Mouse (Mus musculus) hindbrain, embryonic 13.5 days (tissue): ENCODE measurements around the gene Stard3. TPM values are rescaled to one million over a fixed set of nuclear protein-coding genes. Genes with fewer than 3 reads are reported as not detected.
A peak's percentile ranks its signal among the peaks of the same experiment; 100 is the strongest.

ENCODE experiments used
- ATAC-seq: fragments of 200-750 bp; cut with Nextera tagmentation; 2 replicates; pipeline ENCODE4 v1.8.0; 2017; ENCODE audit warnings: moderate TSS enrichment; ENCODE audit not compliant: low FRiP score
- H3K27ac ChIP-seq: fragments of 300-500 bp; sonication (generic); 2 replicates; pipeline ENCODE4 v1.5.1; 2015; ENCODE audit warnings: inconsistent platforms, mild to moderate bottlenecking, moderate library complexity
- H3K27me3 ChIP-seq: fragments of 300-500 bp; sonication (generic); 2 replicates; pipeline ENCODE4 v1.6.1; 2015; ENCODE audit warnings: mild to moderate bottlenecking, inconsistent platforms
- H3K36me3 ChIP-seq: fragments of 300-500 bp; sonication (generic); 2 replicates; pipeline ENCODE4 v1.6.1; 2015; ENCODE audit warnings: mild to moderate bottlenecking, inconsistent platforms
- H3K4me1 ChIP-seq: fragments of 300-500 bp; sonication (generic); replicated peaks from 2 replicates; pipeline ENCODE4 v1.6.1; 2015; ENCODE audit warnings: inconsistent platforms
- H3K4me2 ChIP-seq: fragments of 300-500 bp; sonication (generic); 2 replicates; pipeline ENCODE4 v1.6.1; 2015; ENCODE audit warnings: inconsistent platforms, mild to moderate bottlenecking, moderate library complexity
- H3K4me3 ChIP-seq: fragments of 300-500 bp; sonication (generic); 2 replicates; pipeline ENCODE4 v1.5.1; 2015; ENCODE audit warnings: mild to moderate bottlenecking, inconsistent platforms
- H3K9ac ChIP-seq: fragments of 300-500 bp; sonication (generic); 2 replicates; pipeline ENCODE4 v1.6.1; 2015; ENCODE audit warnings: mild to moderate bottlenecking, inconsistent platforms
- H3K9me3 ChIP-seq: fragments of 300-500 bp; sonication (generic); 2 replicates; pipeline ENCODE4 v1.6.1; 2016; ENCODE audit warnings: inconsistent platforms
- WGBS: fragments of 180-500 bp; shearing (Covaris S2); methylation state at CpG from one replicate; pipeline ENCODE4 v1.1.7; 2015; 5-methylcytosine and 5-hydroxymethylcytosine counted together
- polyA plus RNA-seq: library from polyadenylated mRNA; unstranded; fragments of >200 nt; fragmentation: Nextera tagmentation; extraction: Ambion mirVana; gene quantifications from 2 replicates; pipeline ENCODE4 v1.2.1, GENCODE M21; 2015

The Stard3 gene
- 44.4 and 44.7 TPM in 2 replicates for polyA plus RNA-seq

DNA sequence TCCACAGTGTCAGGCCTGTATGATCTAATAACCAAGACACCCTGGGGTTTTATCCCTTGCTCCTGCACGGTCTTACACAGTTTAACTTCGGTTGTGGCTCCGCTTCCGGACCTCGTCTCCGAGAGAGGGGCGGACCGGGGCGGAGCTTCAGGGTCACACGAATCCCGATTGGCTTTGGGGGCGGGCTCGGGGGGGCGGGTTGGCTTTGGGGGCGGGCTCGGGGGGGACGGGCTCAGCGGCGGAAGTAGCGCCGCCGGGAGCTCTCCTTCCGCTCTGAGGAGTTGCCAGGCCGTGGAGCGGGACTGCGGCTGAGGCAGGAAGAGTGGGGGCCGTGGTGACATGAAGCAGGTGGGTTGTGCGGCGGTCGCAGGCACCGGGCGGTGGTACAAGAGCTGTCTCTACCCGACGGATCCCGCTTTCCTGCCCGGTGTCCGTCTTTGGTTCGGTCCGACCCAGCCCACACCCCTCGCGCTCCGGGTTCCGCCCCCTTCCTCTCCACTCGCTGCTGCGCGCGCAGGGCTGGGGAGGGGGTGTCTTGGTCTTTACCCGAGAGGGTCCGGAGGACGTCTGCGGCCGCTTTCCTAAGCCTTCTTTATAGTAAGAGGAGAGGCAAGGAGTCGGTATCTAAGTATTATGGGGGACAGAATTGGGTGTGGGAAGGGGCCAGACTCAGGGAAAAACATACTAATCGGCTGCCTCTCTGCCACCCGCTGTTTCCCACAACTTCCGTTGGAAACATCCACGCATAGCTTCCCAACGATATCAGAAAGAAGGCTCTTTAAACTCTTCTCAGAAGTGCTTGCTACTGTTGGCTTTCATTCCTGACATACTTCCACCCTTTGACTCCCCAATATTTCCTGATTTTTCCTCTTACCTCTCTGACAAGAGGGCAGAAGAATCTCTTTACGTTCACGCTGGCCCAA lies at the start of gene Stard3:
TSS of gene Stard3 (plus strand) at position 208 of the 923 bp plus-strand sequence.
- Histone ChIP-seq H3K9me3 (no peaks in the 10 kb centered on the region), H3K4me2 (peak within 1 kb of the TSS; percentile 88), H3K36me3 (no peaks in the 10 kb centered on the region), H3K9ac (peak within 1 kb of the TSS; percentile 78), H3K4me3 (peak within 1 kb of the TSS; percentile 65), H3K4me1 (peaks cover 53% of the 10 kb centered on the region), H3K27ac (peak within 1 kb of the TSS; percentile 90), H3K27me3 (peaks cover 20% of the 10 kb centered on the region)
- peak; percentile 85 for ATAC-seq
- under 1% methylated on average over 60 of the region's 60 CpGs for WGBS

GRCm38 (mm10) chr11:98313790-98314323 lies 44.3 kb upstream of the Stard3 start:
- Histone ChIP-seq H3K4me1 (peaks cover 25% of the 10 kb centered on the region), H3K27me3 (peaks cover 93% of the 10 kb centered on the region), H3K4me3 (no peak overlapping the region), H3K36me3 (no peaks in the 10 kb centered on the region), H3K9me3 (no peaks in the 10 kb centered on the region), H3K9ac (0 out of 2 replicates have a peak overlapping the region, but pooled peaks have one; percentile 24), H3K27ac (no peak overlapping the region), H3K4me2 (peak overlapping the region; percentile 23; the same call in 1 of the 2 replicates)
- ATAC-seq: no peak
- WGBS: 2% methylated on average over 21 of the region's 26 CpGs

GRCm38 (mm10) chr11:98317479-98317878 lies 40.7 kb upstream of the Stard3 start:
- Histone ChIP-seq H3K27ac (peak overlapping the region; percentile 72), H3K4me3 (no peak overlapping the region), H3K4me1 (peaks cover 52% of the 10 kb centered on the region), H3K9ac (no peak overlapping the region), H3K27me3 (peaks cover 96% of the 10 kb centered on the region), H3K36me3 (no peaks in the 10 kb centered on the region), H3K4me2 (0 out of 2 replicates have a peak overlapping the region, but pooled peaks have one; percentile 2), H3K9me3 (no peaks in the 10 kb centered on the region)
- ATAC-seq: 0 out of 2 replicates have a peak, but pooled peaks have one; percentile 60
- WGBS: 2% methylated on average over 7 of the region's 7 CpGs

DNA sequence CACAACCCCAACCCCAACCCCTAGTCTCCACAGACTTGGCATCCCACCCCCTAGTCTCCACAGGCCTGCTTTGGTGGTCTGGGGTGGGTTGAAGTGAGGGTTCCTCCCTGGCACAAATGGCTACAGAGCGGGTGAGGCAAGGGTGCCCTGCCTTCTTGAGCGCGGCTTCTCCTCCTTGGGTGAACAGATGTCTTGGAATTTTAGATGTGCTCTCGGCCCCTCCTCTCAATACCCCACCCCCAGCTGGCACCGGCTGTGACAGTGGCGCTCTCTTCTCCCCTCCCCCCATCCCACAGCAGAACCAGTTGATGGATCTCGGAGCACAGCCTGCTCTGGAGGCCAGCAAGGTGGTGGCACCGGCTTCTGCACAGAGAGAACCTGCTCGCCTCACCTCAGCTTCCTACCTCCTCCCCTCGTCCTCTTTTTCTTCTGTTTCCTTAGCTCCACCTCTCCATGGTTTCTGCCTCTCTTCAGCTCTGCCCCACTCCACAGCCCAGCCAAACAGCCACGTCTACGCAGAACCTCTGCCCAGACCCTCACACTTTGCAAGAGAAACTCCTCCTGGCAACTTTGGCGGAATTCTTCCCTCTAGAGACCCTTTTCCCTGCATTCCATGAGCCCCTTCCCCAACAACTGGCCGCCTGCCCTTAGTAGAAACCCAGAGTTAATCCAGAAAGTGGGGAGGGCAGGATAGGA lies 39.6 kb upstream of the Stard3 start:
- no peak overlapping the region for H3K9ac ChIP-seq
- no peak overlapping the region; the same call in 1 of the 2 replicates for H3K4me2 ChIP-seq
- ATAC-seq: 0 out of 2 replicates have a peak, but pooled peaks have one; percentile 5
- H3K4me3 ChIP-seq: no peak overlapping the region
- no peaks in the 10 kb centered on the region for H3K36me3 ChIP-seq
- H3K27me3 ChIP-seq: peaks cover 98% of the 10 kb centered on the region
- peak overlapping the region; percentile 64 for H3K27ac ChIP-seq
- H3K4me1 ChIP-seq: peaks cover 51% of the 10 kb centered on the region
- under 1% methylated on average over 14 of the region's 14 CpGs for WGBS
- no peaks in the 10 kb centered on the region for H3K9me3 ChIP-seq

DNA sequence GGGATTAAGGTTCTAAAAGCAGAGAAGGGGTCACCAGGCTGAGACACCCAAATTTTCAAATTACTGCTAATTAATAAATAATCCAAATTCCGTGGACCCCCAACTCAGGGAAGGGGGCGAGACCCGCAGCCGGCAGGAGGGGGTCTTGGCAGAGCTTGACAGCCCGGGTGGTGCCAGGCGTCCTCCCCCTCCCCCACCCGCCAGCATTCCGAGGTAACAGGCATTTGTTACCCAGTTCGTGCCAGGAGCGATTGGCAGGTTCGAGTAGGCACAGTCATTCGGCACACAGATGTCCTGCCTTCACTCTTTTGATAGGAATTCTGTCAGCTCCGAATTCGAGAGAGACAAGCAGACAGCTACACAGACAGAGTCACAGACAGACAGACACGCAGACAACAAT lies 39.0 kb upstream of the Stard3 start:
- no peaks in the 10 kb centered on the region for H3K9me3 ChIP-seq
- H3K4me3 ChIP-seq: no peak overlapping the region
- peak overlapping the region; percentile 64 for H3K27ac ChIP-seq
- H3K4me2 ChIP-seq: no peak overlapping the region
- ATAC-seq: no peak
- H3K9ac ChIP-seq: no peak overlapping the region
- H3K4me1 ChIP-seq: peaks cover 45% of the 10 kb centered on the region
- WGBS: 3% methylated on average over 15 of the region's 15 CpGs
- H3K36me3 ChIP-seq: no peaks in the 10 kb centered on the region
- peaks cover 98% of the 10 kb centered on the region for H3K27me3 ChIP-seq

DNA sequence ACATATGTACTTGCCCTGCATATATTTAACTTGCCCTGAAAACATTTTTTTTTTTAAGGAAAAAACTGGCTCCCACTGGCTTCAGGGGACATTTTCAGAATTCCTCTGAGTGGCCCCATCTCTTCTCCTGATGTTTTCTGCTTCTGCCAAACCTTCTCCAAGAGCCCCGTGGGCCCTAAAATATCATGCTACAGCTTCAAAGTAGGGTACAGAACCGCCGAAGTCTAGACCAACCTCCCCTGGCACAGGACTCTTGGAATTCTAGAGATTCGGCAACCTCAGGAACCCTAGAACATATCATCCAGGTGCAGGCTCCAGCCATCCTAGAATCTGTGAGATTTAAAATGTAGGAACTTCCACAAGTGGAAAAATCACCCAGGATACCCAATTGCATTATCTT lies 38.6 kb upstream of the Stard3 start:
- Histone ChIP-seq H3K9ac (no peak overlapping the region), H3K36me3 (no peaks in the 10 kb centered on the region), H3K9me3 (no peaks in the 10 kb centered on the region), H3K4me1 (peaks cover 44% of the 10 kb centered on the region), H3K4me3 (no peak overlapping the region), H3K27ac (peak overlapping the region; percentile 44), H3K27me3 (peaks cover 98% of the 10 kb centered on the region), H3K4me2 (0 out of 2 replicates have a peak overlapping the region, but pooled peaks have one; percentile 2)
- 8% methylated on average over 4 of the region's 4 CpGs for WGBS
- no peak for ATAC-seq

GRCm38 (mm10) chr11:98319944-98320343 lies 38.2 kb upstream of the Stard3 start:
- Histone ChIP-seq H3K9me3 (no peaks in the 10 kb centered on the region), H3K4me3 (no peak overlapping the region), H3K27ac (peak overlapping the region; percentile 44), H3K27me3 (peaks cover 98% of the 10 kb centered on the region), H3K4me1 (peaks cover 44% of the 10 kb centered on the region), H3K9ac (no peak overlapping the region), H3K36me3 (no peaks in the 10 kb centered on the region), H3K4me2 (0 out of 2 replicates have a peak overlapping the region, but pooled peaks have one; percentile 10)
- 3% methylated on average over 2 of the region's 2 CpGs for WGBS
- ATAC-seq: no peak

DNA sequence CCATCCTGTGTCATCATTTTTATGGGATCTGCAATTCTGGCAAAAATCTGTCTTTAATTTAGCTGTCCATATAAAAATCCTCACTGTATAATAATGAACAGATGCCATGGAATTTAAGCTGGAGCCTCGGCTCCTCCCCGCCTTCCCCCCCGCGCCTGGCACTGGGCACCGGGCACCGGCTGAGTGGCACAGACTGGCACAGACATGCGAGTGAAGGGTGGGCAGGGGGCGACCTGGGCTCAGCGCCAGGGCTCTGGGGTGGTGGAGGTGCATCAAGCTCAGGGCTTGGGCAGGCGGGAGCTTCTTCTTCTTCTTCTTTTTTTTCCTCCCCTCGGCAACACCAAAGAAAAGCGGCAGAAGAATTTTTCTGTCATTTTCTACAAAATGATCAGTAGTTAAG lies 37.8 kb upstream of the Stard3 start:
- H3K27me3 ChIP-seq: peaks cover 98% of the 10 kb centered on the region
- H3K27ac ChIP-seq: peak overlapping the region; percentile 80
- no peak for ATAC-seq
- peaks cover 44% of the 10 kb centered on the region for H3K4me1 ChIP-seq
- no peaks in the 10 kb centered on the region for H3K9me3 ChIP-seq
- H3K4me2 ChIP-seq: peak overlapping the region; percentile 40
- H3K9ac ChIP-seq: 0 out of 2 replicates have a peak overlapping the region, but pooled peaks have one; percentile 24
- H3K4me3 ChIP-seq: no peak overlapping the region
- no peaks in the 10 kb centered on the region for H3K36me3 ChIP-seq
- WGBS: 9% methylated on average over 12 of the region's 12 CpGs

GRCm38 (mm10) chr11:98320806-98321676 lies 37.1 kb upstream of the Stard3 start:
- H3K36me3 ChIP-seq: no peaks in the 10 kb centered on the region
- under 1% methylated on average over 30 of the region's 30 CpGs for WGBS
- H3K4me3 ChIP-seq: peak overlapping the region; percentile 11; the same call in 1 of the 2 replicates
- H3K27ac ChIP-seq: peak overlapping the region; percentile 80
- peaks cover 44% of the 10 kb centered on the region for H3K4me1 ChIP-seq
- H3K9me3 ChIP-seq: no peaks in the 10 kb centered on the region
- 0 out of 2 replicates have a peak, but pooled peaks have one; percentile 34 for ATAC-seq
- 0 out of 2 replicates have a peak overlapping the region, but pooled peaks have one; percentile 24 for H3K9ac ChIP-seq
- H3K27me3 ChIP-seq: peaks cover 98% of the 10 kb centered on the region
- H3K4me2 ChIP-seq: peak overlapping the region; percentile 40

- H3K27ac ChIP-seq: peak overlapping the region; percentile 80
- peaks cover 98% of the 10 kb centered on the region for H3K27me3 ChIP-seq
- H3K4me3 ChIP-seq: no peak overlapping the region
- H3K4me1 ChIP-seq: peaks cover 44% of the 10 kb centered on the region
- no peak for ATAC-seq
- H3K9ac ChIP-seq: no peak overlapping the region
- H3K36me3 ChIP-seq: no peaks in the 10 kb centered on the region
- no peak overlapping the region for H3K4me2 ChIP-seq
- WGBS: 7% methylated on average over 5 of the region's 5 CpGs
- H3K9me3 ChIP-seq: no peaks in the 10 kb centered on the region
Measured at GRCm38 (mm10) chr11:98321677-98322003, 36.5 kb upstream of the Stard3 start.

- no peak overlapping the region for H3K4me3 ChIP-seq
- ATAC-seq: no peak
- no peak overlapping the region for H3K27ac ChIP-seq
- peaks cover 98% of the 10 kb centered on the region for H3K27me3 ChIP-seq
- no peaks in the 10 kb centered on the region for H3K36me3 ChIP-seq
- WGBS: 0% methylated on average over 1 of the region's 1 CpGs
- H3K4me1 ChIP-seq: peaks cover 46% of the 10 kb centered on the region
- no peak overlapping the region for H3K9ac ChIP-seq
- no peaks in the 10 kb centered on the region for H3K9me3 ChIP-seq
- no peak overlapping the region for H3K4me2 ChIP-seq
Measured at GRCm38 (mm10) chr11:98322159-98322558, 36.0 kb upstream of the Stard3 start.
